In genomic region chr16:64899084-64899483, GRCm38 (mm10) we compare ENCODE assay signal across 10 mouse cellular contexts. TPM values are rescaled to one million over a fixed set of nuclear protein-coding genes. Genes with fewer than 3 reads are reported as not detected.
DNase-seq lines count a peak whose midpoint lies in the region; ATAC-seq and TF ChIP-seq lines count a peak whose summit lies in the region.
"Had no signal": no experiment of that assay in that cellular context is flagged by ENCODE, and none has a peak within 500 bp of the region (broad histone marks: within the 10 kb centered on the region; RNA-seq: fewer than 3 reads in every experiment).

No protein-coding gene starts in this region.

- H3K4me1 ChIP-seq in thymus, adult 2 months (replicated peaks; ENCODE audit: control insufficient read depth, insufficient read depth, low read length): no peaks in the 10 kb centered on the region
- H3K4me1 ChIP-seq in stomach, postnatal 0 days (replicated peaks; ENCODE audit: control insufficient read depth, insufficient read depth): no peaks in the 10 kb centered on the region
- no peaks in the 10 kb centered on the region for H3K4me1 ChIP-seq in forebrain, embryonic 10.5 days
- H3K4me1 ChIP-seq: embryonic facial prominence, embryonic 15.5 days; hindbrain, embryonic 13.5 days had no signal

- no peak overlapping the region for H3K4me2 ChIP-seq in stomach, postnatal 0 days (replicated peaks; ENCODE audit: low read depth)
- H3K4me2 ChIP-seq: embryonic facial prominence, embryonic 15.5 days; hindbrain, embryonic 13.5 days had no signal

- ATAC-seq in granulocyte monocyte progenitor cell, adult 5-6 weeks (replicated peaks; ENCODE audit: poor library complexity, severe bottlenecking): peak; percentile 97
- ATAC-seq in stomach, postnatal 0 days (ENCODE audit: low FRiP score, low TSS enrichment): no peak

- WGBS in thymus, adult 2 months: 32% methylated on average over 2 of the region's 2 CpGs
- 51% methylated on average over 2 of the region's 2 CpGs for WGBS in stomach, postnatal 0 days
- WGBS in forebrain, embryonic 10.5 days: 74% methylated on average over 2 of the region's 2 CpGs

- no peak for TF ChIP-seq EP300 in stomach, postnatal 0 days (optimal IDR thresholded peaks at IDR 0.05)

- intact Hi-C loops in gastrocnemius, postnatal 14 days (cut with DNase I; ENCODE audit: low total_unique reads): no loop called here

- H3K9ac ChIP-seq in stomach, postnatal 0 days (ENCODE audit: low read length): no peak overlapping the region
- H3K9ac ChIP-seq: embryonic facial prominence, embryonic 15.5 days; hindbrain, embryonic 13.5 days had no signal

- DNase-seq in gastrocnemius, adult 18-20 months (ENCODE audit: low spot score): peak; percentile 16
- no peak for DNase-seq in gastrocnemius, postnatal 14 days
- peak; percentile 42 for DNase-seq in thymus, adult 2 months
- DNase-seq in thymus, postnatal 4 days: no peak
- no peak for DNase-seq in stomach, postnatal 0 days (ENCODE audit: low spot score)
- DNase-seq in right cerebral cortex, postnatal 10 days (ENCODE audit: low spot score in 2 of 2): no peak
- DNase-seq in forebrain, embryonic 10.5 days (ENCODE audit: extremely low spot score, low spot score): no peak

- no peak overlapping the region for H3K27ac ChIP-seq in thymus, adult 2 months (ENCODE audit: control insufficient read depth, insufficient read depth, low read length)
- H3K27ac ChIP-seq in stomach, postnatal 0 days (replicated peaks): no peak overlapping the region
- no peak overlapping the region for H3K27ac ChIP-seq in forebrain, embryonic 10.5 days
- H3K27ac ChIP-seq: embryonic facial prominence, embryonic 15.5 days; hindbrain, embryonic 13.5 days had no signal

- no peaks in the 10 kb centered on the region for H3K9me3 ChIP-seq in stomach, postnatal 0 days (ENCODE audit: control insufficient read depth, low read length)
- no peaks in the 10 kb centered on the region for H3K9me3 ChIP-seq in forebrain, embryonic 10.5 days
- H3K9me3 ChIP-seq: embryonic facial prominence, embryonic 15.5 days; hindbrain, embryonic 13.5 days had no signal

- H3K27me3 ChIP-seq in thymus, adult 2 months (ENCODE audit: control insufficient read depth, insufficient read depth, low read length): no peaks in the 10 kb centered on the region
- H3K27me3 ChIP-seq in stomach, postnatal 0 days (ENCODE audit: control insufficient read depth, insufficient read depth, low read length): no peaks in the 10 kb centered on the region
- no peaks in the 10 kb centered on the region for H3K27me3 ChIP-seq in forebrain, embryonic 10.5 days (ENCODE audit: poor library complexity, severe bottlenecking)
- H3K27me3 ChIP-seq: embryonic facial prominence, embryonic 15.5 days; hindbrain, embryonic 13.5 days had no signal

- TF ChIP-seq CTCF in thymus, adult 2 months (IDR thresholded peaks at IDR 0.05; ENCODE audit: borderline replicate concordance, control insufficient read depth, extremely low read depth, insufficient read depth, low read length, poor library complexity): no peak
- TF ChIP-seq CTCF in stomach, postnatal 0 days (IDR thresholded peaks at IDR 0.05; ENCODE audit: low read depth): peak; percentile 61

- H3K4me3 ChIP-seq in thymus, adult 2 months (ENCODE audit: control insufficient read depth, insufficient read depth, low read length): no peak overlapping the region
- no peak overlapping the region for H3K4me3 ChIP-seq in stomach, postnatal 0 days (ENCODE audit: low read depth, low read length)
- no peak overlapping the region for H3K4me3 ChIP-seq in forebrain, embryonic 10.5 days
- H3K4me3 ChIP-seq: embryonic facial prominence, embryonic 15.5 days; hindbrain, embryonic 13.5 days had no signal

- H3K36me3 ChIP-seq in thymus, adult 2 months (ENCODE audit: control insufficient read depth, insufficient read depth, low read length): no peaks in the 10 kb centered on the region
- no peaks in the 10 kb centered on the region for H3K36me3 ChIP-seq in stomach, postnatal 0 days (ENCODE audit: control insufficient read depth, insufficient read depth, low read length)
- H3K36me3 ChIP-seq in forebrain, embryonic 10.5 days (replicated peaks): no peaks in the 10 kb centered on the region
- H3K36me3 ChIP-seq: embryonic facial prominence, embryonic 15.5 days; hindbrain, embryonic 13.5 days had no signal

- TF ChIP-seq POLR2A in thymus, adult 2 months (IDR thresholded peaks at IDR 0.05; ENCODE audit: control insufficient read depth, extremely low read depth, insufficient read depth, low read length, poor library complexity): no peak

RNA-seq across cellular contexts. Expression of gene Cggbp1, which starts 47.3 kb away (rescaled TPM):
- total RNA-seq in gastrocnemius, adult 18-20 months (2021): 10 to 100 TPM; 21.7 to 23.9 TPM
- 10 to 100 TPM; 30.9 to 31.5 TPM for total RNA-seq in gastrocnemius, postnatal 14 days (2021)
- polyA plus RNA-seq in thymus, adult 2 months (2012; rRNA removed): 14.9 and 16.2 TPM in 2 replicates
- 92.2 and 92.9 TPM in 2 replicates for total RNA-seq in granulocyte monocyte progenitor cell, adult 5-6 weeks (2014; fragmentation: Nextera tagmentation)
- 80.2 and 99.7 TPM in 2 replicates for total RNA-seq in granulocyte monocyte progenitor cell, adult 5-6 weeks (2017)
- 32.0 and 36.2 TPM in 2 replicates for polyA plus RNA-seq in stomach, postnatal 0 days (2015; fragmentation: Nextera tagmentation; extraction: Ambion mirVana)
- polyA plus RNA-seq in forebrain, embryonic 10.5 days (2016; fragmentation: Nextera tagmentation; extraction: Ambion mirVana): 82.3 and 86.7 TPM in 2 replicates

RNA-seq across cellular contexts. Expression of gene Zfp654, which starts 47.6 kb away (rescaled TPM):
- total RNA-seq in gastrocnemius, adult 18-20 months (2021): 10 to 100 TPM; 10.7 to 10.8 TPM
- 1 to 10 TPM; 6.9 to 7.3 TPM for total RNA-seq in gastrocnemius, postnatal 14 days (2021)
- polyA plus RNA-seq in thymus, adult 2 months (2012; rRNA removed): 1.9 and 2.0 TPM in 2 replicates
- total RNA-seq in granulocyte monocyte progenitor cell, adult 5-6 weeks (2014; fragmentation: Nextera tagmentation): 11.4 and 13.0 TPM in 2 replicates
- 14.8 and 16.6 TPM in 2 replicates for total RNA-seq in granulocyte monocyte progenitor cell, adult 5-6 weeks (2017)
- 2.4 and 2.6 TPM in 2 replicates for polyA plus RNA-seq in stomach, postnatal 0 days (2015; fragmentation: Nextera tagmentation; extraction: Ambion mirVana)
- polyA plus RNA-seq in forebrain, embryonic 10.5 days (2016; fragmentation: Nextera tagmentation; extraction: Ambion mirVana): 5.4 and 5.6 TPM in 2 replicates

Comparison
In these comparisons a context has a peak if more than half of its experiments do, and no peak if none do; other contexts are left out.
1. DNase-seq: peak in gastrocnemius, adult 18-20 months (single experiment) and thymus, adult 2 months (single experiment); none in gastrocnemius, postnatal 14 days (single experiment), thymus, postnatal 4 days (single experiment), stomach, postnatal 0 days (single experiment), right cerebral cortex, postnatal 10 days (0 of 2) and forebrain, embryonic 10.5 days (single experiment).